14 mouse cellular contexts compared by ENCODE assay signal in the genomic region with DNA sequence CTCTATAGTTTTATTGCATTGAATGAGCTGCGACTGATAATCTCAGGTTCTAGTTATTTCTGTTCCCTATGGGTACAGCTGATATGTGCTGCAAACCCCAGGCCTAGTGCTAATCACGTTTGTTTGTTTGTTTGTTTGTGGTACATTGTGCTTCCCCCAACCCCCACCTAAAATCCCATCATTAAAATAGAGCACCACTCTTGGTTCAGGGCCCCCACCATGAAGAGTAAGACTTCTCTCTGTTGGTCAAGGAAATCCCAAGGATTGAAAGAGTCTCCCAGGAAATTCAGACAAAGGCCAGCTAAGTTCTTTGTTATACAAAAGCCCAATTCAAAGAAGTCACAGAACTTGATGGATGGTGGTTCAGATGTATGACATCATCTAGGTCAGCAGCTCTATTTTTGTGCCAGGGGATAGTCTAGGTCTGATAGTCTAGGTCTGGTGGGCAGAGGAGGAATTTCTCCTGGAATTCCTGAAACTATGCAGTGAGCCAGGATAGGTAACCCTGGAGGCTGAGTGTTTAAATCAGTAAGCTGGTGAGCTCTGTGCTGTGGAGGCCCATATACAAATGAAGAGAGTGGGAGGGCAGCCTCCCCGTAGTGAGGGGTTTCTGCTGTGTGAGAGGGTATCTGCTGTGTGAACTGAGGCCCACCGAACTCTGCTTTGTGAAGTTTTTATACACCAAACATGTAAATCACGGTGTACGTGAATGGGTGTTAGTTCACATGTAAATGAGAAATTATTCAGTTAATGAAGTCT.
A peak's percentile ranks its signal among the peaks of the same experiment; 100 is the strongest.
DNase-seq lines count a peak whose midpoint lies in the region; ATAC-seq and TF ChIP-seq lines count a peak whose summit lies in the region.
"Had no signal": no experiment of that assay in that cellular context is flagged by ENCODE, and none has a peak within 500 bp of the region (broad histone marks: within the 10 kb centered on the region; RNA-seq: fewer than 3 reads in every experiment).

No protein-coding gene starts in this region.

- no peak for TF ChIP-seq CTCF in left cerebral cortex, adult 2 months (IDR thresholded peaks at IDR 0.05)

- H3K27me3 ChIP-seq in forebrain, embryonic 11.5 days (ENCODE audit: control insufficient read depth, insufficient read depth, low read length), result no peaks in the 10 kb centered on the region
- H3K27me3 ChIP-seq in hindbrain, embryonic 15.5 days, result no peaks in the 10 kb centered on the region

- DNase-seq in R1 (ENCODE audit: low read depth, low spot score), result peak; percentile 46
- DNase-seq in forebrain, embryonic 11.5 days (ENCODE audit: low spot score), result peak; percentile 67
- peak; percentile 16 for DNase-seq in neural tube, embryonic 10.5 days (ENCODE audit: extremely low spot score, low spot score)
- DNase-seq in MN1 (ENCODE audit: low spot score), result no peak
- DNase-seq in left cerebral cortex, adult 2 months (ENCODE audit: extremely low spot score in 1 of 2, low spot score in 2 of 2), result no peak
- DNase-seq: adrenal gland, postnatal 25 days; kidney, adult 8-10 months; spleen, adult 18-20 months had no signal

- 23% methylated on average over 6 of the region's 6 CpGs for WGBS in forebrain, embryonic 11.5 days
- 21% methylated on average over 6 of the region's 6 CpGs for WGBS in hindbrain, embryonic 15.5 days

- intact Hi-C loops in left cerebral cortex, adult 2 months (cut with DNase I), result no loop called here

- ATAC-seq in forebrain, embryonic 11.5 days (replicated peaks; ENCODE audit: low FRiP score), result peak; percentile 86
- peak; percentile 49; the same call in 1 of the 2 replicates for ATAC-seq in hindbrain, embryonic 15.5 days (ENCODE audit: low FRiP score, low read depth)
- no peak for ATAC-seq in granulocyte monocyte progenitor cell, adult 5-6 weeks (replicated peaks; ENCODE audit: poor library complexity, severe bottlenecking)
- ATAC-seq in megakaryocyte progenitor cell, adult 5-6 weeks (replicated peaks; ENCODE audit: poor library complexity), result no peak
- ATAC-seq: CD4-positive, CD25-positive, alpha-beta regulatory T cell, adult 4 months; lung, postnatal 0 days had no signal

- H3K36me3 ChIP-seq in forebrain, embryonic 11.5 days (ENCODE audit: control insufficient read depth, insufficient read depth, low read length), result no peaks in the 10 kb centered on the region
- no peaks in the 10 kb centered on the region for H3K36me3 ChIP-seq in hindbrain, embryonic 15.5 days

- peak overlapping the region; percentile 84 for H3K27ac ChIP-seq in forebrain, embryonic 11.5 days (ENCODE audit: low read depth, low read length)
- H3K27ac ChIP-seq in hindbrain, embryonic 15.5 days (replicated peaks), result peak overlapping the region; percentile 30; the same call in 1 of the 2 replicates
- no peak overlapping the region for H3K27ac ChIP-seq in left cerebral cortex, adult 2 months

- H3K4me2 ChIP-seq in forebrain, embryonic 11.5 days (ENCODE audit: low read depth, low read length, severe bottlenecking), result no peak overlapping the region
- H3K4me2 ChIP-seq in hindbrain, embryonic 15.5 days, result no peak overlapping the region
- H3K4me2 ChIP-seq: liver, embryonic 11.5 days had no signal

- H3K9me3 ChIP-seq in forebrain, embryonic 11.5 days (ENCODE audit: control insufficient read depth, low read length), result no peaks in the 10 kb centered on the region
- no peaks in the 10 kb centered on the region for H3K9me3 ChIP-seq in hindbrain, embryonic 15.5 days

- no peak overlapping the region for H3K9ac ChIP-seq in forebrain, embryonic 11.5 days (ENCODE audit: low read length)
- H3K9ac ChIP-seq in hindbrain, embryonic 15.5 days, result no peak overlapping the region

- no peak overlapping the region for H3K4me3 ChIP-seq in forebrain, embryonic 11.5 days (ENCODE audit: low read depth, low read length)
- no peak overlapping the region for H3K4me3 ChIP-seq in hindbrain, embryonic 15.5 days
- no peak overlapping the region for H3K4me3 ChIP-seq in left cerebral cortex, adult 2 months

- H3K4me1 ChIP-seq in forebrain, embryonic 11.5 days (replicated peaks; ENCODE audit: control insufficient read depth, insufficient read depth, low read length), result peaks cover 5% of the 10 kb centered on the region
- H3K4me1 ChIP-seq in hindbrain, embryonic 15.5 days (replicated peaks), result peaks cover 8% of the 10 kb centered on the region; the same call in 1 of the 2 replicates

Comparison
In these comparisons a context has a peak if more than half of its experiments do, and no peak if none do; other contexts are left out.
1. DNase-seq: peak in R1 (single experiment), forebrain, embryonic 11.5 days (single experiment) and neural tube, embryonic 10.5 days (single experiment); none in MN1 (single experiment) and left cerebral cortex, adult 2 months (0 of 2).
2. ATAC-seq: peak in forebrain, embryonic 11.5 days (single experiment) and hindbrain, embryonic 15.5 days (single experiment); none in granulocyte monocyte progenitor cell, adult 5-6 weeks (single experiment) and megakaryocyte progenitor cell, adult 5-6 weeks (single experiment).